Mouse (Mus musculus) liver, embryonic 14.5 days (tissue): ENCODE data around the gene Hist1h2bl. TPM values are rescaled to one million over a fixed set of nuclear protein-coding genes. Genes with fewer than 3 reads are reported as not detected.

Experiments
- ATAC-seq: fragments of 200-750 bp; cut with Nextera tagmentation; 2 replicates; pipeline ENCODE4 v1.8.0; 2017; ENCODE audit warnings: moderate number of reproducible peaks, mild to moderate bottlenecking, moderate library complexity; ENCODE audit not compliant: insufficient read depth
- DNase-seq, 3 experiments: peaks; one replicate each; pipeline ENCODE4 v3.0.0-alpha.2; 2012 to 2013; ENCODE audit warnings: low read depth in 3 of 3, low spot score in 3 of 3
- H3K27ac ChIP-seq: fragments of 300-500 bp; sonication (generic); 2 replicates; pipeline ENCODE4 v1.5.1; 2014; ENCODE audit warnings: moderate library complexity, mild to moderate bottlenecking, control low read depth, inconsistent platforms
- H3K27me3 ChIP-seq: fragments of 300-500 bp; sonication (generic); 2 replicates; pipeline ENCODE4 v1.6.1; 2014; ENCODE audit warnings: mild to moderate bottlenecking, low read length, moderate library complexity; ENCODE audit not compliant: control insufficient read depth, insufficient read depth
- H3K36me3 ChIP-seq: fragments of 300-500 bp; sonication (generic); replicated peaks from 2 replicates; pipeline ENCODE4 v1.6.1; 2014; ENCODE audit warnings: low read depth; ENCODE audit not compliant: control insufficient read depth, insufficient read depth
- H3K4me1 ChIP-seq, 2 experiments: fragments of 200-500 bp in 1 of 2; fragments of 300-500 bp in 1 of 2; sonication (generic) in 1 of 2; replicated peaks; 2 replicates each; pipeline ENCODE4 v1.6.1; 2012 to 2014; ENCODE audit warnings: antibody characterized with exemption in 1 of 2, inconsistent platforms in 1 of 2, low read length in 1 of 2; ENCODE audit not compliant: control insufficient read depth in 2 of 2, insufficient read depth in 2 of 2
- H3K4me2 ChIP-seq: fragments of 300-500 bp; sonication (generic); 2 replicates; pipeline ENCODE4 v1.6.1; 2014; ENCODE audit warnings: low read depth, mild to moderate bottlenecking, control low read depth, moderate library complexity
- H3K4me3 ChIP-seq, 2 experiments: fragments of 200-500 bp in 1 of 2; fragments of 300-500 bp in 1 of 2; sonication (generic) in 1 of 2; 2 replicates each; pipeline ENCODE4 v1.5.1; 2012 to 2014; ENCODE audit warnings: low read depth in 2 of 2, low read length in 2 of 2, mild to moderate bottlenecking in 2 of 2, control low read depth in 1 of 2, inconsistent platforms in 1 of 2, moderate library complexity in 1 of 2; ENCODE audit not compliant: insufficient read depth in 1 of 2
- H3K9ac ChIP-seq: fragments of 300-500 bp; sonication (generic); replicated peaks from 2 replicates; pipeline ENCODE4 v1.6.1; 2014; ENCODE audit warnings: mild to moderate bottlenecking, control low read depth, moderate library complexity
- H3K9me3 ChIP-seq: fragments of 300-500 bp; sonication (generic); 2 replicates; pipeline ENCODE4 v1.6.1; 2016; ENCODE audit warnings: low read length, mixed read lengths; ENCODE audit not compliant: control insufficient read depth
- CTCF ChIP-seq: IDR thresholded peaks from 2 replicates; pipeline ENCODE4 v1.5.1; 2016; ENCODE audit warnings: antibody characterized with exemption, low read depth, control low read depth
- EP300 ChIP-seq: IDR thresholded peaks from 2 replicates; pipeline ENCODE4 v1.6.1; 2016; ENCODE audit warnings: antibody characterized with exemption, low read depth
- WGBS: fragments of 180-500 bp; shearing (Covaris S2); extraction: QIAGEN DNeasy Blood & Tissue Kit; methylation state at CpG from one replicate; pipeline ENCODE4 v1.1.7; 2014; ENCODE audit not compliant: insufficient replicate concordance; 5-methylcytosine and 5-hydroxymethylcytosine counted together
- polyA plus RNA-seq, 2 experiments: library from polyadenylated mRNA; depleted of rRNA in 1 of 2; stranded (reverse) in 1 of 2; unstranded in 1 of 2; fragments of >200 nt; fragmentation: Nextera tagmentation in 1 of 2; extraction: Ambion mirVana in 1 of 2; gene quantifications; 2 replicates each; pipeline versions ENCODE4 v1.2.1 to v1.2.3; 2012 to 2014

Hist1h2bl gene
- polyA plus RNA-seq, 2 experiments: 4.8 to 16.0 TPM

- no peak overlapping the region for H3K27ac ChIP-seq
These were observed 4.2 kb downstream of the Hist1h2bl start for GRCm38 (mm10) chr13:21711698-21712097.

GRCm38 (mm10) chr13:21710821-21711525 lies 5.0 kb downstream of the Hist1h2bl start:
- TF ChIP-seq CTCF (no peak), EP300 (no peak)
- no peaks in the 10 kb centered on the region for H3K9me3 ChIP-seq
- peak; percentile 67 for ATAC-seq
- H3K4me1 ChIP-seq: peaks cover 12 to 21% of the 10 kb centered on the region in 2 experiments
- H3K9ac ChIP-seq: peak overlapping the region; percentile 29
- H3K27ac ChIP-seq: no peak overlapping the region
- peak overlapping the region; percentile 73 for H3K4me2 ChIP-seq
- 2% methylated on average over 22 of the region's 22 CpGs for WGBS
- peak overlapping the region; percentile 77 to 83 for H3K4me3 ChIP-seq
- no peaks in the 10 kb centered on the region for H3K27me3 ChIP-seq
- no peaks in the 10 kb centered on the region for H3K36me3 ChIP-seq
- DNase-seq: peak in 2 of 3 experiments; percentile 49 to 70

More at GRCm38 (mm10) chr13:21711698-21712097, 4.2 kb downstream of the Hist1h2bl start:
- peak overlapping the region; percentile 29 for H3K9ac ChIP-seq
- ATAC-seq: no peak
- H3K4me2 ChIP-seq: peak overlapping the region; percentile 73
- H3K9me3 ChIP-seq: no peaks in the 10 kb centered on the region
- no peaks in the 10 kb centered on the region for H3K27me3 ChIP-seq
- H3K4me1 ChIP-seq: peaks cover 12 to 21% of the 10 kb centered on the region in 2 experiments
- TF ChIP-seq EP300 (peak; percentile 58), CTCF (no peak)
- WGBS: 22% methylated on average over 4 of the region's 4 CpGs
- DNase-seq: no peak
- H3K4me3 ChIP-seq: peak overlapping the region in 1 of 2 experiments; percentile 47; a peak in 2 of 4 replicates
- H3K36me3 ChIP-seq: no peaks in the 10 kb centered on the region

DNA sequence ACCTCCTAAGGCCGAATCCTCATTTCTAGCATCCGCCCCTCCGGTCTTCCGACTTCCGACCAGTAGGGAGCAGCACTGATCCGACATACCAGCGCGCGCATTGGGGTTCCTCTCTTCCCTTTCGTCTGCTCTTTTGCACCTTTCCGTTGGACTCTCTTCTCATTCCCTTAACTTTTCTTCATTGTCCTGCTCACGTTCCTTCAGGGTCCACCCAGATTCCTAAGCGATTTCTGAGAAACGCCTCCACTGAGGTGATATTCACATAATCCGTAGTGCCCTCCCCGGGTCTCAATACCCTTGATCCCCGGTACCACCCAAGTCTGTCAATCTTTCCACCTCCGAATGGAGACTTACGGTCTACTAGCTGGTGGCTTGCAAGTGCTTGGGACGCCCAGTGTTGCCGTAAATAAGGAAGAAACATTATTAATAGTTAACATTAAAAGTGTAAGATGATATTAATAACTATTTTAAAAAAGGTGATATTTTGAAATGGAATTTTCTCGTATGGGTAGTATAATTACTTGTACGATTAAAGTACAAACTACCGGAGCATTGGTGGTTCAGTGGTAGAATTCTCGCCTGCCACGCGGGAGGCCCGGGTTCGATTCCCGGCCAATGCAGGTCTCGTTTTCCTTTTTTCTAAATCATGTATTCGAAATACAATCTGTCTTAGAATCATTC lies 5.8 kb downstream of the Hist1h2bl start:
- Histone ChIP-seq H3K36me3 (no peaks in the 10 kb centered on the region), H3K9me3 (no peaks in the 10 kb centered on the region), H3K27ac (peak overlapping the region; percentile 75), H3K4me3 (peak overlapping the region; percentile 77 to 97), H3K4me1 (peaks cover 9 to 16% of the 10 kb centered on the region in 2 experiments), H3K27me3 (no peaks in the 10 kb centered on the region), H3K9ac (peak overlapping the region; percentile 85), H3K4me2 (peak overlapping the region; percentile 73)
- ATAC-seq: peak; percentile 79
- whole genome bisulfite sequencing: under 1% methylated on average over 32 of the region's 32 CpGs
- DNase-seq: peak; percentile 78 to 82 (median 79)
- peak; percentile 94 for TF ChIP-seq CTCF
- 0 out of 2 replicates have a peak, but pooled peaks have one; percentile 24 for TF ChIP-seq EP300

DNA sequence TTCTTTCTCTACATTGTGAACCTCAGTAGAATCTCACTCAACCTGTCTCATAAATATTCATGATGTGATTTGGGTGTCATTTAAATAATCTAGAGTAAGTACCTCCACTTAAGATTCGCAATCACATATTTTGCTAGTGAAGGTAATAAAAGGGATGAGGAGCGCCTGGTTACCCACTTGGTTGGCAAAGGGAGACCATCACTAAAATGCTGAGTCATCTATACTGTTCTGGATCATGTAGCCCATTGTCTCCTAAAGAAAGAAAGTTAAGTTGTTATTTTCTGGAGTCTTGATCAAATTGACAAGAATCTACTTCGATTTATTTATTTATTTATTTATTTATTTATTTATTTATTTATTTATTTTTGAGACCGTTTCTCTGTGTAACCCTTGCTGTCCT lies 9.3 kb downstream of the Hist1h2bl start:
- Histone ChIP-seq H3K36me3 (no peaks in the 10 kb centered on the region), H3K4me3 (no peak overlapping the region), H3K27ac (no peak overlapping the region), H3K27me3 (no peaks in the 10 kb centered on the region), H3K4me2 (no peak overlapping the region), H3K9ac (no peak overlapping the region), H3K4me1 (peaks cover 1 to 8% of the 10 kb centered on the region in 2 experiments; a peak in 3 of 4 replicates), H3K9me3 (no peaks in the 10 kb centered on the region)
- 47% methylated on average over 4 of the region's 4 CpGs for WGBS
- ATAC-seq (no peak), DNase-seq (no peak)
- TF ChIP-seq CTCF (no peak), EP300 (no peak)

- Histone ChIP-seq H3K4me2 (no peak within 1 kb of the TSS), H3K27me3 (no peaks in the 10 kb centered on the region), H3K9ac (no peak within 1 kb of the TSS), H3K4me3 (no peak within 1 kb of the TSS), H3K9me3 (no peaks in the 10 kb centered on the region), H3K36me3 (no peaks in the 10 kb centered on the region), H3K4me1 (no peaks in the 10 kb centered on the region), H3K27ac (no peak within 1 kb of the TSS)
- DNase-seq (no peak), ATAC-seq (no peak)
- TF ChIP-seq EP300 (no peak), CTCF (no peak)
These were observed 18.1 kb downstream of the Hist1h2bl start, which contains the start of gene Olfr1359 for GRCm38 (mm10) chr13:21697811-21698210. Gene Olfr1359, plus strand, starts transcription at chr13:21698111.
